Mouse (Mus musculus) neural tube, embryonic 15.5 days (tissue): ENCODE measurements at regions not wholly inside any gene's neighbourhood (a gene's known extent, or its start where the extent isn't known, plus 50 kb on each side); places are given as distances from the start of the nearest gene placed in this dataset.

Experiments used
- ATAC-seq: fragments of 200-750 bp; cut with Nextera tagmentation; 2 replicates; pipeline ENCODE4 v1.8.0; 2017; ENCODE audit warnings: mild to moderate bottlenecking, moderate TSS enrichment, moderate library complexity; ENCODE audit not compliant: low FRiP score
- H3K27ac ChIP-seq: fragments of 300-500 bp; sonication (generic); replicated peaks from 2 replicates; pipeline ENCODE4 v1.5.1; 2015; ENCODE audit warnings: mild to moderate bottlenecking, inconsistent platforms
- H3K27me3 ChIP-seq: fragments of 300-500 bp; sonication (generic); replicated peaks from 2 replicates; pipeline ENCODE4 v1.6.1; 2015; ENCODE audit warnings: inconsistent platforms
- H3K36me3 ChIP-seq: fragments of 300-500 bp; sonication (generic); 2 replicates; pipeline ENCODE4 v1.6.1; 2015; ENCODE audit warnings: inconsistent platforms
- H3K4me1 ChIP-seq: fragments of 300-500 bp; sonication (generic); 2 replicates; pipeline ENCODE4 v1.6.1; 2015; ENCODE audit warnings: inconsistent platforms
- H3K4me2 ChIP-seq: fragments of 300-500 bp; sonication (generic); 2 replicates; pipeline ENCODE4 v1.6.1; 2015; ENCODE audit warnings: inconsistent platforms, mild to moderate bottlenecking, moderate library complexity
- H3K4me3 ChIP-seq: fragments of 300-500 bp; sonication (generic); replicated peaks from 2 replicates; pipeline ENCODE4 v1.5.1; 2015; ENCODE audit warnings: mild to moderate bottlenecking, inconsistent platforms
- H3K9ac ChIP-seq: fragments of 300-500 bp; sonication (generic); replicated peaks from 2 replicates; pipeline ENCODE4 v1.6.1; 2015; ENCODE audit warnings: mild to moderate bottlenecking, inconsistent platforms
- H3K9me3 ChIP-seq: fragments of 300-500 bp; sonication (generic); replicated peaks from 2 replicates; pipeline ENCODE4 v1.6.1; 2016; ENCODE audit warnings: inconsistent platforms
- WGBS: fragments of 180-500 bp; shearing (Covaris S2); methylation state at CpG from one replicate; pipeline ENCODE4 v1.1.7; 2015; ENCODE audit warnings: mixed read lengths; 5-methylcytosine and 5-hydroxymethylcytosine counted together

- 87% methylated on average over 3 of the region's 3 CpGs for WGBS
- Histone ChIP-seq H3K4me1 (no peaks in the 10 kb centered on the region), H3K4me3 (no peak overlapping the region), H3K27me3 (no peaks in the 10 kb centered on the region), H3K9me3 (no peaks in the 10 kb centered on the region), H3K9ac (no peak overlapping the region), H3K36me3 (no peaks in the 10 kb centered on the region), H3K27ac (no peak overlapping the region), H3K4me2 (no peak overlapping the region)
- no peak for ATAC-seq
Measured at GRCm38 (mm10) chr4:106193204-106193945, 122.6 kb upstream of the Usp24 start.

- no peak overlapping the region for H3K4me3 ChIP-seq
- H3K9me3 ChIP-seq, result no peaks in the 10 kb centered on the region
- H3K36me3 ChIP-seq, result no peaks in the 10 kb centered on the region
- no peak overlapping the region for H3K4me2 ChIP-seq
- no peak overlapping the region for H3K27ac ChIP-seq
- H3K9ac ChIP-seq, result no peak overlapping the region
- H3K27me3 ChIP-seq, result no peaks in the 10 kb centered on the region
- 93% methylated on average over 3 of the region's 3 CpGs for WGBS
- H3K4me1 ChIP-seq, result peaks cover 13% of the 10 kb centered on the region
- ATAC-seq, result no peak
Measured at GRCm38 (mm10) chr4:106195497-106196166, 120.4 kb upstream of the Usp24 start.

GRCm38 (mm10) chr4:106199833-106200232 is 116.2 kb upstream of the Usp24 start:
- H3K27ac ChIP-seq, result 0 out of 2 replicates have a peak overlapping the region, but pooled peaks have one; percentile 18
- H3K36me3 ChIP-seq, result no peaks in the 10 kb centered on the region
- H3K4me1 ChIP-seq, result peaks cover 13% of the 10 kb centered on the region
- WGBS, result 13% methylated on average over 11 of the region's 11 CpGs
- H3K4me2 ChIP-seq, result 0 out of 2 replicates have a peak overlapping the region, but pooled peaks have one; percentile 19
- 0 out of 2 replicates have a peak, but pooled peaks have one; percentile 24 for ATAC-seq
- no peaks in the 10 kb centered on the region for H3K27me3 ChIP-seq
- H3K4me3 ChIP-seq, result no peak overlapping the region
- H3K9me3 ChIP-seq, result no peaks in the 10 kb centered on the region
- no peak overlapping the region for H3K9ac ChIP-seq

GRCm38 (mm10) chr4:106200241-106200640 is 115.8 kb upstream of the Usp24 start:
- H3K9ac ChIP-seq, result no peak overlapping the region
- ATAC-seq, result no peak
- 43% methylated on average over 6 of the region's 6 CpGs for WGBS

GRCm38 (mm10) chr4:106202554-106202953 is 113.5 kb upstream of the Usp24 start:
- ATAC-seq, result no peak
- H3K36me3 ChIP-seq, result no peaks in the 10 kb centered on the region
- 38% methylated on average over 3 of the region's 3 CpGs for WGBS

More at GRCm38 (mm10) chr4:106200241-106200640, 115.8 kb upstream of the Usp24 start:
- Histone ChIP-seq H3K27ac (0 out of 2 replicates have a peak overlapping the region, but pooled peaks have one; percentile 18), H3K36me3 (no peaks in the 10 kb centered on the region), H3K9me3 (no peaks in the 10 kb centered on the region), H3K4me1 (peaks cover 13% of the 10 kb centered on the region), H3K4me2 (0 out of 2 replicates have a peak overlapping the region, but pooled peaks have one; percentile 19), H3K27me3 (no peaks in the 10 kb centered on the region), H3K4me3 (no peak overlapping the region)

GRCm38 (mm10) chr4:106205200-106205599 is 110.8 kb upstream of the Usp24 start:
- H3K4me1 ChIP-seq, result peaks cover 3% of the 10 kb centered on the region
- H3K4me2 ChIP-seq, result no peak overlapping the region
- no peak overlapping the region for H3K9ac ChIP-seq
- ATAC-seq, result no peak
- H3K27ac ChIP-seq, result no peak overlapping the region
- no peaks in the 10 kb centered on the region for H3K36me3 ChIP-seq
- no peak overlapping the region for H3K4me3 ChIP-seq
- H3K27me3 ChIP-seq, result no peaks in the 10 kb centered on the region
- WGBS, result 83% methylated on average over 2 of the region's 2 CpGs
- H3K9me3 ChIP-seq, result no peaks in the 10 kb centered on the region

More at GRCm38 (mm10) chr4:106202554-106202953, 113.5 kb upstream of the Usp24 start:
- Histone ChIP-seq H3K4me3 (no peak overlapping the region), H3K9me3 (no peaks in the 10 kb centered on the region), H3K9ac (no peak overlapping the region), H3K4me2 (no peak overlapping the region), H3K4me1 (peaks cover 13% of the 10 kb centered on the region), H3K27ac (no peak overlapping the region), H3K27me3 (no peaks in the 10 kb centered on the region)

GRCm38 (mm10) chr4:106206023-106206422 is 110.0 kb upstream of the Usp24 start:
- no peak overlapping the region for H3K27ac ChIP-seq
- no peak overlapping the region for H3K9ac ChIP-seq
- no peak for ATAC-seq
- H3K36me3 ChIP-seq, result no peaks in the 10 kb centered on the region
- no peak overlapping the region for H3K4me3 ChIP-seq
- H3K27me3 ChIP-seq, result no peaks in the 10 kb centered on the region
- H3K4me2 ChIP-seq, result no peak overlapping the region
- H3K9me3 ChIP-seq, result no peaks in the 10 kb centered on the region
- H3K4me1 ChIP-seq, result no peaks in the 10 kb centered on the region
- 52% methylated on average over 2 of the region's 2 CpGs for WGBS

GRCm38 (mm10) chr4:106209465-106209864 is 106.5 kb upstream of the Usp24 start:
- Histone ChIP-seq H3K9ac (no peak overlapping the region), H3K4me2 (no peak overlapping the region), H3K27ac (no peak overlapping the region), H3K27me3 (no peaks in the 10 kb centered on the region), H3K4me1 (no peaks in the 10 kb centered on the region), H3K9me3 (no peaks in the 10 kb centered on the region), H3K4me3 (no peak overlapping the region), H3K36me3 (no peaks in the 10 kb centered on the region)
- 89% methylated on average over 11 of the region's 11 CpGs for WGBS
- ATAC-seq, result no peak

GRCm38 (mm10) chr4:106209975-106210374 is 106.0 kb upstream of the Usp24 start:
- Histone ChIP-seq H3K27ac (no peak overlapping the region), H3K4me2 (no peak overlapping the region), H3K27me3 (no peaks in the 10 kb centered on the region), H3K9ac (no peak overlapping the region), H3K4me1 (no peaks in the 10 kb centered on the region), H3K9me3 (no peaks in the 10 kb centered on the region), H3K4me3 (no peak overlapping the region), H3K36me3 (no peaks in the 10 kb centered on the region)
- ATAC-seq, result no peak
- WGBS, result 96% methylated on average over 1 of the region's 1 CpGs

- H3K4me3 ChIP-seq, result no peak overlapping the region
- no peak for ATAC-seq
- H3K9me3 ChIP-seq, result no peaks in the 10 kb centered on the region
- no peak overlapping the region for H3K4me2 ChIP-seq
- no peaks in the 10 kb centered on the region for H3K27me3 ChIP-seq
- no peak overlapping the region for H3K27ac ChIP-seq
- no peaks in the 10 kb centered on the region for H3K36me3 ChIP-seq
- no peaks in the 10 kb centered on the region for H3K4me1 ChIP-seq
- H3K9ac ChIP-seq, result no peak overlapping the region
- WGBS, result 82% methylated on average over 5 of the region's 5 CpGs
Measured at GRCm38 (mm10) chr4:106214170-106214569, 101.8 kb upstream of the Usp24 start.

- Histone ChIP-seq H3K4me1 (peaks cover 8% of the 10 kb centered on the region; the same call in 1 of the 2 replicates), H3K4me3 (no peak overlapping the region), H3K4me2 (no peak overlapping the region), H3K36me3 (no peaks in the 10 kb centered on the region), H3K27ac (no peak overlapping the region), H3K27me3 (no peaks in the 10 kb centered on the region), H3K9me3 (no peaks in the 10 kb centered on the region), H3K9ac (no peak overlapping the region)
- no peak for ATAC-seq
- WGBS, result 56% methylated on average over 9 of the region's 9 CpGs
Measured at GRCm38 (mm10) chr4:106220621-106221020, 95.4 kb upstream of the Usp24 start.
